Mouse (Mus musculus): ENCODE measurements around the gene Tspan14. TPM values are rescaled to one million over a fixed set of nuclear protein-coding genes. Genes with fewer than 3 reads are reported as not detected.
A peak's percentile ranks its signal among the peaks of the same experiment; 100 is the strongest.

The Tspan14 gene
- total RNA-seq, 4 experiments from 2014 or later: 37.0 to 49.9 (median 44.1) TPM

DNA sequence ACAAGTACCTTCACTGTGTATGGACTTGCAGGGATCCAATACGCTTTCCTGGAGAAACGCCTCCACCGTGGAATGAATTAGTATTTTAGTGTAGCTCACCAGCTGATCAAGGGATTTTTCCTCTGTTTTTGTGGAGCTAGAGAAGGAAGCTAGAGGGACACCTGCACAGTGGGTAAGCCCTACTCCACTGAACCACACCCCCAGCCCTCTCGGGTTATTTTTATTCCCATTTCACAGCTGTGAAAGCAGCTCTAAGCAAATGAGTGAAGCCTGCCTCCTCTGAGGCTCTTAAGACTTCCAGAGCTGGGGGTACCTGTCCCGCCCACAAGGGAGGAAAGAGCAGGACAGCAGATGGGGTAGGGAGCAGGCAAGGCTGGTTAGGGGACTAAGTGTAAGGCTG, 13.2 kb downstream of the Tspan14 start:
- peak in 1 of 2 experiments; percentile 55 for DNase-seq (ENCODE audit: low spot score in 2 of 2)

DNA sequence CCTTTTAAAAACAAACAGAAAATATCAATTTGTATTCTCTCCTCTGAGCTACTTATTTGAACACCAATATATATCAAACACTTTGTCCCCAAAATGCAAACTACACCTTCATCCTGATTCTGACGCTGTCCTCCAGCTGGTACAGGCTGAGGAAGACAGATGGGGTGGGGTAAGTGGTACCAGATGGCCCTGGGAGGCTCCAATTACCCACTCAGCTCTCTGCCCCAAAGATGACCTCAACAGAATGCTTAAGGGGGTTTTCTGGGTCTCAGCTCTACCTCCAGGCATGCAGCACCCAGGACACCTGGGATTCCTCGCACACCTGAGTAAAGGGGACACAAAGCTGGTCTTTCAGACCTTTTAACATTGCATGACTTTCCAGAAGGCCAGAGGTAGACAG, 13.9 kb downstream of the Tspan14 start:
- DNase-seq (ENCODE audit: low spot score in 2 of 2): no peak

DNA sequence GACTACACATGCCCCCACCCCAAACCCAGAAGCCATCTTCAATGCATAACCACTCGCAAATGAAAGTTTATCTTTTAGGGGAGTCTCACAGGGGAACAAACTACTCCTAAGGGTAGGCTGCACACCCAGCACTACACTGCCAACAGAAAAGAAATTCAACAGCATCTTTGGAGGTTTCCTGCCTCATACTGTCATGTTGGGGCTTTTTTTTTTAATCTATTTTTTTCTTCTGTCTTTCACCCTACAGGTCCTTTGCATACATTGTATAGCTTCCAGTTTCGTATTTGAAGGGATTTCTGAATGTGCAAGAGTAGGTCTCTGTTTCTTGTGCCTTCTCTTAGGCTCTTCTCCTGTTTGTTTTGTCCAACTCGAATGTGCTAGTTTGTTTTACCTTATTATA, 14.3 kb downstream of the Tspan14 start:
- no peak for DNase-seq (ENCODE audit: low spot score in 2 of 2)

DNA sequence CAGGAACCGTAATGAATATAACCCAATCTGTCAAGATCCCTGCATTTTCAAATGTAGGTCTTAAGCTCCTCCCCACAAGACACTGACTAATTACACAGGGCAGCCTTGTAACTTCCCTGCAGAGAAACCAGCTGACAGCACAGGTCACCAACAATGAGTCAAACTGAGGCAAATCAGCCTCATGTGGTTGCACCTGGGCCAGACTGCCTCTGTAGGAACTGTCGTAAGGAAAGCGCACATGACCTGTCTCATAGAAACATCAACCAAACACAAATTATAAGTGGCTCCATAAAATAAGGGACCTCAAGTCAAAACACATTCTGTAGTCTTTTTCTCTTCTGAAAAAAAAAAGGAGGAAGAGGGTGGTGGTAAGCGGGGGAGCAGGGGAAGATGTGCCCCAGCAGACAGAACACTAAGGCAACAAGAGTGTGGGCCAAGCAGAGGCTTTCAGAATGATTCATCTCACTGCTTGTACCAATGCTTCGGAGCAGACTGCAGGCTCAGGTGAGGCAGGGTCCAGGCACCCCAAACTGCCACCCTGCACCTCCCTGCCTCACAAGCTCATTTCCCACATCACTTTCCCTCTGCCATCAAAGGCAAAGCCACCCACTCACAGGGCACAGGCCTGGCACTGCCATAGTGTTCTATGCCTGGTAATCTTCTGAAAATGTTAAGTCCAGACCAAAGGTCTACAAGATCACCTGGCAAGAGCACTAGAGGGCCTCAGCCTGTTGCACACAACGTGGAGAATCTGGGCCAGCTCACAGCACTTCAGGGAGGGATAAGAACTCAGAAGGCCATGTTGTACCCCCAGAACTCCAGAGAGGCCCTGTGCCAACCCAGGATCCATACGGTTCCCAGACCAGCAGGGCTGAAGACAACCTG, 16.6 kb downstream of the Tspan14 start:
- no peak for DNase-seq (ENCODE audit: low spot score in 2 of 2)

DNA sequence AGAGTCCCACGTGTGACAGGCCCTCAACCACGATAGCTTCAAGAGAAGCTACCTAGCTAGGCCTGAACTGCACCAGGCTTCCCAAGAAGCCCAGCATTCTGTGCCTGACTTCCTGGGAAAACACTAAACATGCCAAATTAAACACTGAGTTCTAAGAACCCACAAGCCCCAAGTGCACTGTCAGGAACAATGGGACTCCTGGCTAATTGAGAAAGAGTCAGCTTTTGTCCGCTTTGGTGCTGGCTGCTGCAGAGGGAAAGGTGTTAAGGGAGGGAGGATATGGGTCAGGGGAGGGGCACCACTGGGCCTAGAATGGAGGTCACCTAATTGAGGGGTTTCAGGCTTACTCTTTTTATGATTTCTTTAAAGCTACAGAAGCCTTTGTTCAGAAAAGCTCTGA, 17.6 kb downstream of the Tspan14 start:
- DNase-seq (ENCODE audit: low spot score in 2 of 2): no peak

DNA sequence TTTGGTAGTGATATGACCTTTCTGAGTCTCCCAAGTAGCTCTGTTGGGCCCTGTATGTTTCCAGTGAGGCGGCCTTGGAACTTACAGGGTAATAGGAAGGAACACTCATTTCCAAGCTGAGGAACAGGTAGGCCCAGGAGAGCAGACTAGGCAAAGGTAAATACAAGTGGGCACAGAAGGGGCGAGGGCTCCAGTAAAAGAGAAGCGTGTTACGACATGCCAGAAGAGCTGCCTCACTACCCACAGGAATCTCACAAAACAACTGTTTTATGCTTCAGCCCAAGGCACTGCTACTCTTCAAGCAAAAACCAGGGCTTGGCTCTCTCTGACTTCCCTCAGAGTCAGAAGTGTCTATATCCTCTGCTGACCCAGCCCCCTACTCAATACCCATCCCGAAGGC, 18.1 kb downstream of the Tspan14 start:
- no peak for DNase-seq (ENCODE audit: low spot score in 2 of 2)

DNA sequence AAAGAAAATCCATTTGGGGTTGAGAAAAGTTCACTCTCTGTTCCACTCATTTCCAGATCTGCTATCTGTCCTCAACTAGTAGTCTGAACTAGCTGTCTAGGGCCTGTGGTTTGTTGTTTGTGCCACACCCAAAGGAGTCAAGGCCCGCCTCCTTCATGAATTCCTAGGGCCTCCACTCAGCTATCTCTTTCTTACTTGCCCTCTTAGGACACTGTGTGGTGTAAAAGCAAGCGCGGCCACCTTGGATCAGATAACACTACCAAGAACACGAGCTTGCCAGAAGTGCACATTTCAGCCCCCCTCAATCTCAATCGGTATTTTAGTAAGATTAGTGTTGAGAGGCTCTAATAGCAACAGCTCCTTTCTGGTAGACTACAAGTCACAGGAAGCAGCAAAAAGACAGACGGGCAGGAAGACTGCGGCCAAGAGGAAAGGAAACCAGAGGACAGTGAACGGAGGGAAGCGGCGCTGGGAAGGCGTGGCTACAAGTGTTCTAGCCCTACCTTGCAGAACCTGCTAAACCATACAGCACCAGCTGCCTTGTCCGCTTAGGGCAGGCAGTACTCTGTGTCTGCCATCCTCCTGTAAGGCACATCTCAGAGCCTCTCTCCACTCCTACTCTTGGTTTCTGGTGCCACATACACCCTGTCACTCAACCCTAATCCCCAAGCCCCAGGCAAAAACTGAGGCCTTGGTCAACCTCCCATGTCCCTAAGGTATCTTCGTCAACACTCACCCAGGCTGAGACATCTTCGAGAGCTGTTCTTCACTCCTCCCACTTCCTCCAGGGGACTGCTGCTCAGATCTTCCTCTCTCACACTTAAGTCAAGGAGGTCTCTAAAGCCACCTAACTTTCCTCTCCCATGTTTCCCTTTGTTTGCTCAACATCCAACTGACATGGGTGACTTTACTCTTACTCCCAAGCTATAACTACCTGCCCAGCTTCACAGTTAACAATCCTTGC, 18.9 kb downstream of the Tspan14 start:
- no peak for DNase-seq (ENCODE audit: low spot score in 2 of 2)

DNA sequence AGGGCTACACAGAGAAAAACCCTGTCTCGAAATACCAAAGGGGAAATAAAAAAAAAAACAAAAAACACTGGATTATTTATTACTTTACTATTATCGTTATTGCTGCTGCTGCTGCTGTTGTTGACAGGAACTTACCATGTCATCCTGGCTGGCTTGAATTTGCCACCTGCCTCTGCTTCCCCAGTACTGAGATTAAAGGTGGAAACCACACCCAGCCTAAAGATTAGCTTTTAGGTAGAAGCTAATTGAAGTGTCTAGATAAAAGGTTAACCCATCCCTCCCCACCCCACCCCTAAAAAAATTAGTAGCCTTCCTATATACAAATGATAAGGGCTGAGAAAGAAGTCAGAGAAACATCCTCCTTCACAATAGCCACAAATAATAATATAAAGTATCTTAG, 22.8 kb downstream of the Tspan14 start:
- DNase-seq (ENCODE audit: low spot score in 2 of 2): no peak

DNA sequence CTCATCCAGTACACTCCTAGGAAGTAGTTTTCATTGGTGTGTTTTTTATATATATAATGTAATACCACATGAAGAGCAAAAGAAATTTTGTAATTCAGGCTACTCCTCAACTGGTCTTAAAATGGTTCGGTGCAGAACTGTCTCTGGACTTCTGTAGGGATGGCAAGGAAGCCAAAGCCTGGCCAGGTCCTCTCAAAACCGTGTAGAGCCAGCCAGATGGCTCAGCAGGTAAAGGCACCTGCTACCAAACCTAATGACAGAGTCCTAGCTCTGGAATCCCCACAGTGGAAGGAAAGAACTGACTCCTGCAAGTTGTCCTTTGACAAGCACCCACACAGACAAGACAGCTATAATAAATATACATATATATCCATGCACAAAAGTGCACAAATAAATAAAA, 24.2 kb downstream of the Tspan14 start:
- no peak for DNase-seq (ENCODE audit: low spot score in 2 of 2)

DNA sequence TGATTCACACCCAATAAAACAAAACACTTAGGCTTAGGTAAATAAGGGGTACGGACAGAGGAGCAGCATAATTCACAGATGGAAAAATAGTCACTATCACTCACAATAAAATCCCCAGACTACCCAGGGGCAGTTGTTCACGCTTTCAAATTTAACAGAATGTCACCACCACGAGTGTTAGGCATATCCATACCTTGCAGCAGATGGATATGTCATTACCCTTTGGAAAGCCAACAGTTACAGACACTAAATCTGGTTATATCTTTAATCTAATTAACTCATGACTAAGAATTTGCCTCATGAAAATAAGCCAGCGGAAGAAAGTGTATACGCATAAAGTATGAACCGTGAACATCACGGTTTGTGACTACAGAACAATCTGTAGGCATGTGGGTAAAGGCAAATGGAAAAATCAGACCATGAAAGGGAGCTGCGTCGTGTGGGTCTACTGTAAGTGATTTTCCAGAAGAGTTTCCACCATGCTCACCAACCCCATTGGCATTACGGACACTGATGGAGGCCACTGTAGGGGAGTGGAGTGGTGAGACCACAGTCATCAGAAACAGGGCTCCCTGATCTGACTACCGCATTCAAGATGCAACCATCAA, 28.1 kb downstream of the Tspan14 start:
- no peak for DNase-seq (ENCODE audit: low spot score in 2 of 2)

DNA sequence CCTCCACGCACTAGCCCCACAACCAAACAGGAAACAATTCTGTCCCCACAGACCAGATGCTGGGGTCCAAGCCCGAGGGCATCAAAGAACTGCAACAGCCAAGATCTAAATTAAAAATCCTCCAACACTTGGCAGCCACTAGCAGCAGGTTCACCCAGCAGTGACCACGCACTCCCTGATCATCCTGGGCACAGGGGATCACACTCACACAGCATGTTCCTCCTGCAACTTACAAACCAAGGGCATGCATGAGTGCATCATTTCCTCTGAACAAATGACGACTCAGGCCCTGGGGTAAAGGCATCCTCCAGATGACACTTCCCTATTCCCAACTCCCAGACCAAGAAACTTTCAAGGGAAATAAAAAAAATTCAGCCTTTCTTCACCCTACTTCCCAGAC, 29.6 kb downstream of the Tspan14 start:
- no peak for DNase-seq (ENCODE audit: low spot score in 2 of 2)

DNA sequence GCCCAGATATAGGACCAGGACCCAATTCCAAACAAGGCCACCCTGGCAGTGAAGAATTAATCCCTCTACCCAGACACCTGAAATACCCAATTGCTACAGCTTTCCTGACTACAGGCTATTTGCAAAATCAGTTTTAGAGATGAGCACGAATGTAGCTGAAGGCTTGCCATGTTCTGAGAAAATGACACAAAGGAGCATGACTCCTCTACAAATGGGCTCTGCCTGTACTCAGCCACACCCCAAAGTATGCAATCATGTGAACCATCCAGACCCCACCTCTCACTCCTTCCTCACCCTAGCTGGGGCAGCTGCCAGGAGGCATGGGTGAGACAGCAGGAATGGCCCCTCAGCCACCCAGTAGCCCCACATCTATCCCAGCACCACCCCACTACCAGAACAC, 31.1 kb downstream of the Tspan14 start:
- no peak for DNase-seq (ENCODE audit: low spot score in 2 of 2)

DNA sequence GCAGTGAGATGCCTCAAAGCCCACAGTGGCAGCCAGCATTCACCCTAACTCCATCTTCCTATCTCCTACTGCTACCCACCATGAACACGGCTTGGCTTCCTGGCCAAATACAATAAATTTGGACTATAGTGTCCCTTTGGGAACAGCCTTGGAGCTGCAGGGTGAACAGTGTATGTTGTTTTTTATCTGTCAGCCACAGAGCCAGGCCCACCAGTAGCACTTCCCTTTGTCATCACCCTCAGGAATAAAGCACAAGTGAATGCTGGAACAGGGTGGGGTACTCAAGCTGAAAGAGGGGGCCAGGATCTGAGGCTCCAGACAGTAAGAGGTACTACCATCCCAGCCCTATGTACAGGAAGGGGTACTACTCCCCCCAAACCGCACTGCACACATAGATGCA, 31.6 kb downstream of the Tspan14 start:
- no peak for DNase-seq (ENCODE audit: low spot score in 2 of 2)

DNA sequence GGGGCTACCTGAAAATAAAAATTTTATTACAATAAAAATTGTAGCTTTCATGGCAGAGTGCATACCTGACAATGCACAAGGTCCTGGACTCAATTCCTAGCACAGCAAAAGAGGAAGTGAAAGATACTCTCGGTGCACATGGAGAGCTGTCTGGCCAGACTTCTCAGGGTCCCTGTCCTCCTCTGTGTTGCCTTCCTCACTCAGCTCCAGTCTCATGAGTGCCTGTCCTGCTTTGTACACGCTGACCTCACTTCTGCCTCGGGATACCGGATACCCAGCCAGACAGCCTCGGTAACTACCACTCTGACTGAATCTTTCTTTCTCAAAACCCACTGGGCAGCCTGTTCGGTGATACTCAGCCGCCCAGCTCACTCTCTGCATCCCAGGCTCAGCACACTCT, 33.3 kb downstream of the Tspan14 start:
- no peak for DNase-seq (ENCODE audit: low spot score in 2 of 2)

DNA sequence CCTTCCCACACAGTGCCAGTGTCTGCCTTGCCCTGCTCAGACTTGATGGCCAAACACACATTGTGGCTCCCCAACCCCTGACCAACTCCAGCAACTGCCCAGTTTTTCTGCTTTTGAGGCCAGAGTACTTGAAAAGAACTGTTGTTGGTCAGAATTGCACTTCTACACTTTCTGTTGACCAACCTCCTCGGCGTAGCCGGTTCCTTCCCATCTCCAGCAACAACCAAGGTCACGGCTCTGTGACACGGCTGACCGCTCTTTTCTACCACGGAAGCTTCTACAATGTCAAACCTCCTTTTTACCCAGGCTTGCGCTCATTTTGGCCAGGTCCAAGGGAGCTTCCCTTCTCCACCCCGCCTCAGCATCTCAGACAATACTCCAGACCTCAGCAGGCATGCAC, 34.4 kb downstream of the Tspan14 start:
- DNase-seq (ENCODE audit: low spot score in 2 of 2): no peak

DNA sequence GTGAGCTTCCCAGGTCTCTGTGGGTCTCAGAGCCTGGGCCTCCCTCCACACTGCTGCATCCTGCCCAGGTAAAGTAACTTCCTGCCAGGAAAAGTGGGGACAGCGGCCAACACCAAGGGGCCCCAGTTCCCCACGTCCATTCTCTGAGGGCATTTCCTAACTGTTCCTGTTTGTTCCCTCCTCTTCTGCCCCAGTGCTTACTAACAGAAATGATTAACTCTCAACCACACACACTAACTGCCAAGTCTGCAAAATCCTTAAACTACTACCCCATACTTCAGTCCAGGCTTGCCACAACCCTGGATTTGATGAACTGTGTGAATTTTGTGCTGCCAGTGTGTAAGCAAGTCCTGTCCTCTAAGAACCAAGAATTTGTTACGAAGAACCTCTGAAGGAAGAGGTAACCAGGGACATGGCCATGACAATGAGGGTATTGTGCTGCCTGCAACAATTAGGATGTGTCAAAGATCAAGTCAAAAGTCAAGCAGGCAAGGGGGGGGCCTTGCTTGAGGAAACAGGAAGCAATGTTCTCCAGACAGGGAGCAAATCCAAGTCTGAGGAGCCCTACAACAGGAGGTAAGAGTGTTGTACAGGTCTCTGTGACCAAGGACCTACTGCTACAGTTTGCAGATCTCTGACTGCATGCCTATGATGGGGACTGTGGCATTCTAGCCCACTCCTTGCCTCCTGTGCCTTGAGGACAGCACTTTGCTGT, 35.3 kb downstream of the Tspan14 start:
- no peak for DNase-seq (ENCODE audit: low spot score in 2 of 2)

DNA sequence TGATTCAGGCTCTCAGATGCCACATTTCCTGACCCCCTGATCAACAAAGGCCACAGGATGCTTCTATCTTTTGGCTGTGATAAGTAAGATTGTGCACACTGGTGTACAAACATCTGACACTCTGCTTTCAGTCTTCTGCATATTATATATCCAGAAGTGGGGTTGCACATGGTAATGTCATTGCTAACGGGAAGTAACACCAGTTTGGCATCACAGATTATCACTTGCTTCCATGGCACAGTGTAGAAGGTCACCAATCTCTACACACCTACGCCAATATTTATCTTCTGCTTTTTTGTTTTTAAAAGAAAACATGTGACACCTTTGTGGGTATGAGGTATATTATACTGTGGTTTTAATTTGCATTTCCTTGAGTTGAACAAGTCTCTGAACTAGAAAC, 36.7 kb downstream of the Tspan14 start:
- DNase-seq (ENCODE audit: low spot score in 2 of 2): no peak

DNA sequence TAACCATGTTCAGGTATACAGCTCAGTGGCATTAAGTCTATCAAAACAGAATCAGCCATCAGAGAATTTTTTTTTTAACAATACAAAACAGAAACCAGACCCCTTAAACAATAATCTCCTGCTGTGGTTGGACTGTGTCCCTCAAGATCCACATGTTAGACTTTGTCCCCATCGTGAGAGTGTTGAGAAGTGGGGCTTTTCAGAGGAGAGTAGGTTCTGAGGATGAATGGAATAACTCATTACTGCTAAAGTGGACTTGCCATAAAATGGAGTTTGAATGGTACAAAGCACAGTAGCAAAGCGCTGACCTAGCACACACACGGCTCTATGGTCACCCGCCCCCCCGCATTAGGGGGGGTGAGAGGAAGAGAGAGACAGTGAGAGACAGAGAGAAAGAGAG, 37.7 kb downstream of the Tspan14 start:
- DNase-seq (ENCODE audit: low spot score in 2 of 2): no peak

DNA sequence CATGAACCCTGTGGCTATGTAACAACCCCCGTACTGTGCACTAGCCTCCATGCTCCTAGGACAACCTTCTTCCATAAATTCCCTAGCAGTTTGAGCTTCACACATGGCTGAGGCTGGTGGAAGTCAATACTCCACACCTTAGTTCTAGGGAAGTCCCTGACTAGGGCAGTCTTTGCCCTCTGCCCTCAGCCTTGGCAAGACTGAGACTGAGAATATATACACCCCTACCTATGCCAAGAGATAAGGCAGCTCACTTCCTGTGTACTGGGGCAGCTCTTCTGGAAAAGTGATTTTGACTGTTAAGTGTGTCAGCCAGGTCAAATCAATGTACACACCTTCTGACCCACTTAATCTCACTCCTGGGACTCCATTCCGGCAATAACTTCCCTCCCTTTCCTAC, 39.6 kb downstream of the Tspan14 start:
- DNase-seq (ENCODE audit: low spot score in 2 of 2): no peak

DNA sequence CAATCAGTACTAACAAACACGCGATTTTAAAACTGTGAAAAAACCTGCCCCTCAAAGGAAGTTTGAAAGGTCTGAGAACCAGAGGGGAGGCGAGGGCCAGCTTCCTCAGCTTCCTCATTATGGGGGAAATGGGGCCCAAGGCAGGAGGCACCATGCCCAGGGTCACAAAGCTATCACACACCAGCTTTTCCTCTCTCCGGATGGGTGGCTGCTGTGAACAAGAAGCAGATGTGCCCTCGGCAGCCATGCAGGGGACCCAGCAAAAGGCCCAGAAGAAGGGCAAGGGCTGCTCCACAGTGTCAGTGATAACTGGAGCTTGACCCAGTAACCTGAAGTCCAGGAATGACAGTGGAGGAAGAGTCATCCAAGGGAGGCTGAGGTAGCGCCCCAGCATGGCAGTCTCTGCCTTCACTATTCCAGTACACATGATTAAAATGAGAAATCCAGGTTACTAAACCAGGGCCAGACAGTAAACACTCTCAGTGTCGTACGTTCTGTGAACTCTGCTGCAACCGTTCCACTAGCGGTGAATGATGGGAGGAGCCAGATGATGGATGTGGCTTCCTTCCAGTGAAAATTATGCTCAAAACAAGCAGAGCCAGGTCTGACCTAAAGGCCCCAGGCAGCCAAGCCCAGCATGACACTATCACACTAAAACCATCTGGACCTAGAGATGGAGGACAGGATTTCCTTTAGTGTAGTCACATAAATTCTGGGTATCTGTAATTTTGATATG, 42.1 kb downstream of the Tspan14 start:
- no peak for DNase-seq (ENCODE audit: low spot score in 2 of 2)

DNA sequence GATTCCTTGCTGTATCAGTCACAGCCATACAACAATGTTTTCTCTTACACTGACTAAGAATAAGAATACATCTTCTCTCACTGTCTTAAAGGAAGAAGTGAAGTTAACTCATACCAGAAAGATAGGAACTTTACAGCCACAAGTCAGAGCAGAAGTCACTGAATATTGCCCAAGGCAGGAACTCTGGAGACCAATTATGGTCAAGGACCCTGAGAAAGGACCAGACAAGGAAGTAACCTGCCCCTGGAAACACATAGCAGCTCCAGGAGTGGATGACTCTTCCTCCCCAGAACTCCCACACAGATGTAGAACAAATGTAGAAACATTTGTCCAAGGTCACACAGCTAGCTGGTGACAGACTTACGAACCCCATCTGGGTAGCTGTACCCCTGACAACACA, 45.4 kb downstream of the Tspan14 start:
- DNase-seq (ENCODE audit: low spot score in 2 of 2): no peak

All from left cerebral cortex, adult 8-10 months (tissue).